Mouse (Mus musculus): ENCODE measurements around the gene Gse1.

Gse1 gene

GRCm38 (mm10) chr8:120422236-120422635 is 194.0 kb downstream of the Gse1 start:
- in situ Hi-C loops (cut with MboI, MseI) = no loop called here

- in situ Hi-C loops (cut with MboI, MseI) = no loop called here
Observed at GRCm38 (mm10) chr8:120423576-120423975, 195.3 kb downstream of the Gse1 start.

- in situ Hi-C loops (cut with MboI, MseI) = no loop called here
Observed at GRCm38 (mm10) chr8:120424829-120425198, 196.6 kb downstream of the Gse1 start.

- in situ Hi-C loops (cut with MboI, MseI) = no loop called here
Observed at GRCm38 (mm10) chr8:120425199-120425941, 197.1 kb downstream of the Gse1 start.

- in situ Hi-C loops (cut with MboI, MseI) = no loop called here
Observed at GRCm38 (mm10) chr8:120426105-120426504, 197.8 kb downstream of the Gse1 start.

- in situ Hi-C loops (cut with MboI, MseI) = no loop called here
Observed at GRCm38 (mm10) chr8:120426622-120427385, 198.5 kb downstream of the Gse1 start.

- in situ Hi-C loops (cut with MboI, MseI) = no loop called here
Observed at GRCm38 (mm10) chr8:120428492-120428891, 200.2 kb downstream of the Gse1 start.

GRCm38 (mm10) chr8:120429116-120429515 is 200.9 kb downstream of the Gse1 start:
- in situ Hi-C loops (cut with MboI, MseI) = no loop called here

GRCm38 (mm10) chr8:120431042-120431441 is 202.8 kb downstream of the Gse1 start:
- in situ Hi-C loops (cut with MboI, MseI) = no loop called here

- in situ Hi-C loops (cut with MboI, MseI) = no loop called here
Observed at GRCm38 (mm10) chr8:120432438-120432837, 204.2 kb downstream of the Gse1 start.

GRCm38 (mm10) chr8:120433143-120433542 is 204.9 kb downstream of the Gse1 start:
- in situ Hi-C loops (cut with MboI, MseI) = no loop called here

GRCm38 (mm10) chr8:120433734-120434133 is 205.5 kb downstream of the Gse1 start:
- in situ Hi-C loops (cut with MboI, MseI) = no loop called here

GRCm38 (mm10) chr8:120435781-120436180 is 207.5 kb downstream of the Gse1 start:
- in situ Hi-C loops (cut with MboI, MseI) = no loop called here

- in situ Hi-C loops (cut with MboI, MseI) = no loop called here
Observed at GRCm38 (mm10) chr8:120436491-120437030, 208.3 kb downstream of the Gse1 start.

- in situ Hi-C loops (cut with MboI, MseI) = no loop called here
Observed at GRCm38 (mm10) chr8:120437207-120437606, 209.0 kb downstream of the Gse1 start.

GRCm38 (mm10) chr8:120437666-120438395 is 209.6 kb downstream of the Gse1 start:
- in situ Hi-C loops (cut with MboI, MseI) = no loop called here

GRCm38 (mm10) chr8:120439309-120439708 is 211.1 kb downstream of the Gse1 start:
- in situ Hi-C loops (cut with MboI, MseI) = no loop called here

- in situ Hi-C loops (cut with MboI, MseI) = no loop called here
Observed at GRCm38 (mm10) chr8:120440739-120441138, 212.5 kb downstream of the Gse1 start.

GRCm38 (mm10) chr8:120441637-120442036 is 213.4 kb downstream of the Gse1 start:
- in situ Hi-C loops (cut with MboI, MseI) = no loop called here

- in situ Hi-C loops (cut with MboI, MseI) = no loop called here
Observed at GRCm38 (mm10) chr8:120442306-120443003, 214.2 kb downstream of the Gse1 start.

GRCm38 (mm10) chr8:120445249-120445648 is 217.0 kb downstream of the Gse1 start:
- in situ Hi-C loops (cut with MboI, MseI) = no loop called here
